Mouse (Mus musculus): ENCODE data around the gene Trpv6.

Trpv6 gene

DNA sequence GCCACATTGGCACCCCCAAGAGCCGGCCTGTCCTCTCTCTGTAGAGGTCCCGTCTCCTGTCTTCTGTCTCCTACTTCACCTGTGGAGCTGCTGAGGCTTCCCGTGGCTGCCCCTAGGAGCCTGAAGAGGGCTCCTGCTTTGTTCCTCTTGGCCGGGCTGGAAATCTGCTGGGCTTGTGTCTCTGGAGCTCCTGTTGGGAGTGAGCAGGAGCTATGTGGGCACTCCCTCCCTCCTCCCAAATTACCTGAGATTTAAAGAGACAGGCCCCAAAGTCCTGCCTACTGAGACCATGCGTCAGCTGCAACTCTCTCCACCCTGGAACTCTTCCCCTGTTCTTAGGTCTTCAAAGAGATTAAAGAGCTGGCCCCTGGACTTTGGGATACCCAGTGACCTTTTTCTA, at the start of gene Trpv6:
TSS of gene Trpv6 (minus strand) at position 228 of the 400 bp plus-strand sequence.
- no peak for DNase-seq (ENCODE audit: low read depth, low spot score)

DNA sequence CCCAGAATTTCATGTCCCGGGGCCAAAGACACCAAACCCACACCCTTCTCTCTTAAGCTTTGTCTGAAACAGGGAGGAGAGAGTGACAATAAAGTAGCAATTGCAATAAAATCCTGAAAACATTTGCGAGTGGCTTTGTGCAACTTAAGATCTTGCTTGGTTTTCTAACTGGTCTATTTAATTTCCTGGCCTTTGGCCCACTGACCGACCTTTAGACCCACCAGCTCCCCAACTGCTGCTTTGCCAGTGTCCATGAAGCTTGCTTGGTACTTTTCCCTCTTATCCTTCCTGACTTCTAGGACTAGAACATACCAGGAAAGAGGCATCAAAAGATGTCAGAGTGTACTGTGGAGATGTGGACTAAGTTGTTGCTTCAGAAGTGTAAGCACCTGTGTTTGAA, 49.4 kb upstream of the Trpv6 start:
- no peak for DNase-seq (ENCODE audit: low read depth, low spot score)

DNA sequence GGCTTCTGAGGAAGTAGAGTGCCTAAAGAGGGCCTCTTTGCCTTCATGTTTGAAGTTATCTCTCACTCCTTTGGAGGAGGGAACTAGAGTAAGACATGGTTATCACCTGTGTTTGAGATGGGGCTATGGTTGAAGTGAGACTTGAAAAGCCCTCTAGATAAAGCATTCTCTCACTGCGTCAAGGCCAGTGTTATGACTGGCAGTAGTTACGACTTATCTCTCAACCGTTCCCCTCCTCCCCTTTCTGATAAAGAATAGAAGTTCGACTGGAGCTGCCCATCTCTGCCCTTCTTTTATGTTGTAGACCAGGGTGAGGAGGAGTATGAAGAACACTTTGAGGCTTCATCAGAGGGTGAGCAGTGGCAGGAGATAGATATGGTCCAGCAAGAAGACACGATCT, 48.7 kb upstream of the Trpv6 start:
- DNase-seq (ENCODE audit: low read depth, low spot score): no peak

DNA sequence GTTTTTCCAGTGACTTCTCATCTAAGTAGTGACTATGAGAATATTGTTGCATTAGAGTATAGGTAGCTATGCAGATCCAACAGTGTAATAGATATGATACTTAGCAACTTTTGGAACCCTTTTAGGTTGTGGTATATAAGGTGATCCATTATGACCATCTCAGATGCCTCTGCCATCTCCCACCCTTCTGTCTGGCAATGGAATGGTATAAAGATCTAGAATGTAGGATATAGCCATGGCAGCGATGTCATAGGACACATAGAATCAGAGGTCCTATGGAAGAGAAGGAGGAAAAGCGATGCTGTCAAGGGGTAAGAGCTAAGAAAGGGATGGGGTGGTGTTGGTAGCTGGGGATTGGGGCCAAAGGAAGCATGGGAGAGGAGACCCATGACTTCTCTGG, 47.9 kb upstream of the Trpv6 start, which contains the start of gene Llcfc1:
TSS of gene Llcfc1 (plus strand) at position 301 of the 400 bp plus-strand sequence.
- no peak for DNase-seq (ENCODE audit: low read depth, low spot score)

DNA sequence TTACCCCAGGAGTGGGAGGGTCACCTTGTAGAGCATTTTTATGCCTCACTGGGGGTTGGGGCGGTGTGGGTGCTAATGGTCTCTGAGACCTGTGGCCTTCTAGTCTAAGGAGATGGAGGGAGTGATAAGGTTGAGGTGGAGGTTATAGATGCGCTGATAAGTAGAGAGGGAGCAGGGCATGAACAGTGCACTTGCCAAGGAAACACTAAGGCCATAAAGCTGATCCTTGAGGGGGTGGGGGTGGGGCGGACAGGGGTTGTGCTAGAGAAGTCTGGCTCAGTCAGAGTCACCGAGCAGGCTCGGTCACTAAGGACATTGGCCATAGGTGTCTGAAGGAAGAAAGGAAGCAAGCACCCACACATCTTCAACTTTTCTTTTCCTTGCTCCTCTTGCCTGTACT, 45.5 kb upstream of the Trpv6 start:
- no peak for DNase-seq (ENCODE audit: low read depth, low spot score)

DNA sequence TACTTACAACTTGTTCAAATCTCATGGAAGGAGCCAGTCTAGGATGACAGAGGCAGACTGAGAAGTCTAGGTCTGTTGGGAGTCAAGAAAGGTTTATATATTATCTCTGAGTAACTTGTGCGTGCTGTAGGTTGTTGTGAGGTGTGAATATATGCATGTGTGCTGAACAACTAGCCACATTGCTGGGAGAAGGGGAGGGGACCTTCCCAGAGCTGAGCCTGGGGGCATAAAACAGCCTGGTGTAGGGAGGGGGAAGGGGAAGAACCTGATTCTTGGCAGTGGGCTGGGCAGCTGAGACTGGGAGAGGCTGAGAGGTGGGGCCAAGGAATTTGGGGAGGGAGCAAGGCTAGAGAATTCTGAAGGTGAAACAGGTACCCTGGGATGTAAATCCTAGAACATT, 44.5 kb upstream of the Trpv6 start, which contains the start of gene Trpv5:
TSS of gene Trpv5 (minus strand) at position 101 of the 400 bp plus-strand sequence.
- DNase-seq (ENCODE audit: low read depth, low spot score): no peak

DNA sequence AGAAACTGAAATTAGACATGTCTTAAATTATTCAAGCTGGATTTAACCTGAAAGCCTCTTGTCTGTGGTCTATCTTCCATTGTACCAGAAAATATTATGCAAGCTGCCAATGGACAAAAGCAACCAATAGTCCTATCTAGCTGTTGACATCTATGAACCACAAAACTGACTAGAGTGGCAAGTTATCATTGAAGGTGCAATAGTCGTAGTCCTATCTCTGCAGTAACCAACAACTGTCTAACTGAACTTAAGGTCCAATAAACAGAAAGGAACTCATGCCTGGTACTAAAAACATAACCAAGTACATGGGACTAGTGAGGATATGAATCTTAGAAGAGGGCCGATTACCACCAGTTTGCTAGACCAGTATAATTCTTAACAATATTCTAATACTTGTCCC, 40.3 kb upstream of the Trpv6 start:
- DNase-seq (ENCODE audit: low read depth, low spot score): no peak

DNA sequence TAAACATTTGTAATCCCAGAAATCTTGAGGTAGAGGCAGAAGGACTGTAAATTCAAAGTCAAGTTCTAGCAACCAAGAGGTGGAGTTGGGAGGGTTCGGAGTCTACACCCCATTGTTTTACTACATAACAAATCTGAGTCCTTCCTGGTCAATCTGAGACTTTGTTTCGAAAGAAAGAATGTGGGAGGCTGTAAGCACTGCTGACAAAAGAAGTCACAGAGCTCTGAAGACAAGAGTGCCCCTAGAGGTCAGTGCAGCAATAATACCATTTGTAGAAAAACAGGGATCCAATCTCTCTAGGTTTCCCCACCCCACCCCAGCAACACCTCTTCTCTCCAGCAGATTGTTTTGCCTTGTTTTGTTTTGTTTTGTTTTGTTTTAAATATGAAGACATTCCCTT, 26.1 kb upstream of the Trpv6 start:
- DNase-seq (ENCODE audit: low read depth, low spot score): no peak

DNA sequence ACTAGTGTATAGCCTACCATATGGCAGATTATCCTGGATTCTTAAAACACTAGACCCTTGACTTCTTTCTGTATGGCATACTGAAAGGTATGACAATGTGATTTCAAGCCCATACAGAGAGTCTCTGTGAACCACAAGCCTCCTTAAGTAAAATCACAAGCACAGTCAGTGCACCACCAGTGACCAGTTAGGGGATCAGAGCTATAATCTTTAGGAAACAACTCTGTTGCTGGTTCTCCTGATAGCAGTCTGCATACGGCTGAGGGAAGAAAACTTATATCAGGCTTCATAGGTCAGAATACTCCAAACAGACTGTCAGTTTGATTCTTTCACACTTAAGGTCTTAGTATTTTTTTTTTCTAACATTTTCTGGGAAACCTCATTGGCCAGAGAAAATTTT, 22.3 kb upstream of the Trpv6 start:
- DNase-seq (ENCODE audit: low read depth, low spot score): no peak

DNA sequence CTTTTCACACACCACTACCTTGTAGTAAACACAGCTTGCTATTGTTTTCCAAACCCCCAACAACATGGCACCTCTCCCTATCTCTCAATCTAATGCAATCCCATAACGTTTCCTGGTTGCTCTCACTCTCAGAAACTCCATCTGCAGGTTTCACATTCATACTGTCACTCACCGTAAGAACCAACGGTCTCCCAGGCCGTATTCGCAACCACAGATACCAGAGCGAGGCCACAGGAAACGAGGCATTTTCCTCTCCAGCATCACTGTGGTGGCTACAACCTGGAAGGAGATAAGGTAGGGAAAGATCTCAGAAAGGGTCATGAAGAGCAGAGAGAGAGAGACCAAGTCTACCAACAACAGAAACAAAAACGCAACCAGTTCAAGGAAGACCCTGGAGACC, 18.4 kb upstream of the Trpv6 start:
- no peak for DNase-seq (ENCODE audit: low read depth, low spot score)

DNA sequence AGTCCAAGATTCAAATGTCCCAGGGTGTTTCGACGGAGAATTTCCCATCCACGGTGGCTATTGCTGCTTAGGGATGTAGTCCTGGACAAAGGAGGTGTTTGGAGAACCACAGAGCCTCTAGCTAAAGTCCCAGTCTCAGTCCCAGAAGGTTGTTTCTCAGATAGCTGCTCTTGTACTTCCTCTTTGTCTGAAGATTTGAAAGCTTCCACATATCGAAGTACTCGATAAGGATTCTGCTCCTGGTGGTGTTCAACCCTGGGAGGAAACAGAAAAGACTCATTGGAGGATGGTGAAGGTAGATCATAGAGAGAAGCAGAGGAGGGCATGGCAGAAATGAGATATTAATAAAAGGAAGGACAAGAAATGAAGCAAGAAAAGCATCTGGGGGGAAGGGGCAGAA, 17.0 kb upstream of the Trpv6 start:
- DNase-seq (ENCODE audit: low read depth, low spot score): no peak

DNA sequence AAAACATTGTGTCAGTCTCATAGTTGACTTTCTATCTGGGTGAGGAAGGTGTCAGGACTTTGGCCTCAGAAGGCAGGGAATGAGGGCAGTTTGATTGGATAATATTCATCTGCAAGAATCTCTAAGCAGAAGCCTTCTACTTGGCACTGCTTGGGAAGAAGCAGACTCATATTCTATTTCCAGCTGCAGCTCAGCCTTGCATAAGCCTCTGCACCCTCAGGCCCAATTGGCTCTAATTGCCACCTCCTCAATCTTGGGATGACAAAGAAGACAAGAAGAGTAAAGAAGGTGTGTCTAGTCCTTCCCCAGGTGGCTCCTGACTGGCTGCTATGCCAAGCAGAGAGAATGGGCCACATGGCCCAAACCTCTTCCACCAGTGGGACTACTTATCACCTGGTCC, 10.5 kb upstream of the Trpv6 start:
- no peak for DNase-seq (ENCODE audit: low read depth, low spot score)

DNA sequence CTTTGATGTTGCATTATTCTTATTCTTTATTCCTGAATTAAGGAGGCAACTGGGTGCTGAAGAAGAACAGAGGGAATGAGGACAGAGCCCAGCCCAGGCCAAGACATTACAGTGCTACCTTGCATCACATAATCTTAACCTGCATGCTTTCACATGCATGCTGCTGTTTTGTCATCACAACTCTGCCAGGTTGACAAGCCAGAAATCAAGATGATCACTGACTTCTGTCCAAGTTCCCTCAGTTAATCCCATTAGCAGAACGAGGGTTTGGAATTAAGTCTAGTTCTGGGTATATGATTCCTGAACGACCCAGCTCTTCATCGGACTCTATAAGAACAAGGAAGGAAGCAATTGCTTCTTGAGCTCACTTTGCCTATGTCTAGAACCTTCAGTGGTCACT, 10.0 kb upstream of the Trpv6 start:
- DNase-seq (ENCODE audit: low read depth, low spot score): no peak

DNA sequence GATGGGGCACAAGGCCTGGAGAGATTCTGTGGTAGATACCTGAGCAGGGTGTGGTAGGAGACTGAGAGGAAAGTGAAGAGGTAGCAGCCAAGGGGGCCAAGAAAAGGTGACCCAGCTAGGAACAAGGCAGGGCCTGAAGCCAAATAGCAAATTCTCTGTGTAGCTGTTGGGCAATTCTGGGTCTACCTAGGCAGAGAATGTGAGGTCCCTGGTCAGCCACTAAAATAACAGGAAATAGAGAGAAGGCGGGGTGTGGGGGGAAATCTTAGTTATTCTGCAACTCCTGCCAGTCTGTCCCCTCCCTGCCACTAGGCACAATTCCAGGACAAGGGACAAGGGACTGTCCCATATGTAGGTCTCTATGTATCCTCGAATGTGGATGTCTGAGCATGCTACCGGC, 7.0 kb upstream of the Trpv6 start:
- DNase-seq (ENCODE audit: low read depth, low spot score): no peak

DNA sequence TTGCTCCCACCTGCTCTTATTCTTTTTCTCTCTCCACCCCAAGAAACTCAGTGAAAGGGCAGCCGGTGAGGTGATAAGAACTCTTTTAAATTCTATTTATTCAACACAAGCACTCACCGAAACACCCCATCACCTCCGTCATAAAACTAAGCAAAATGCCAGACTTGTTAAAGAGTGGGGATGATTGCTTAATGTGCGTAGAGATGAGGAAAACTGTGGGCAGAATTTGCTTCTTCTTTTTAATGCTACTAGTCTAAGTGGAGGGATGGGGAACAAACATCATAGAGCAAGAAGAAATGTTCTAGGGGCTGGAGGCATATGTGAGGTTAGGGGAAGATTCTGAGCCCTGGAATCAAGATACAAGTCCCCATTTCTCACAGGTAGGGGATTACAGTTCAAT, 6.6 kb upstream of the Trpv6 start:
- no peak for DNase-seq (ENCODE audit: low read depth, low spot score)

DNA sequence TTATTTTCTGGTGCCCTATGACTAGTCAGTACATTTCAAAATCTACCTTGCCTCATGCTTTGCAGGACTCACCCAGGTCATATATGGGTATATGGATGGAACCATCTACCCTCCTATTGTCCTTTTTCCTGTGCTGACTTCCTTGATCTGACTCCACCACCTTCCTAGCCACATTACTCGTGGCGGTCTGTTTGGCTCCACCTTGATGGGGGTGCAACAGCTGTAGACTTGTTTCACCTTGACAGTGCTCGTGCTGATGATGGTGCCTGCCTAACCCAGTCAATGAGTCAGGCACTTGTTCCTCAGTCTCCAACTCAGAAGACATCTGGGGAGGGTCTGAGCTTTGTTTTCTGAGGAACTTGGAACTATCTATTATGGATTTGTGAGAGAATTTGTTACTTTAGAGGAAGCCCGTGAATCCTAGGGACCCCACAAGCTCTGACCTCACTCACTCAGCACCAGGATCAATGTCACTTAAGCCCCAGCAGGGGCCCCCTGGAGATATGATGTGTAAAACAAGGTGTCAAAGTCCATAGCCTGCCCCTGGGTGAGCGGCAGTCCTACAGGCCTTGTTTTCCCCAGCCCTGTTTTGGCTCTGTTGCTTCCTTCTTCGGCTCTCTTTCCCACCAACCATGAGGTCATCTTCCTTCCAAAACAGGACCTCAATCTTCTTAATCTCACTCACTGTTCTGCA, 5.1 kb upstream of the Trpv6 start:
- DNase-seq (ENCODE audit: low read depth, low spot score): no peak

DNA sequence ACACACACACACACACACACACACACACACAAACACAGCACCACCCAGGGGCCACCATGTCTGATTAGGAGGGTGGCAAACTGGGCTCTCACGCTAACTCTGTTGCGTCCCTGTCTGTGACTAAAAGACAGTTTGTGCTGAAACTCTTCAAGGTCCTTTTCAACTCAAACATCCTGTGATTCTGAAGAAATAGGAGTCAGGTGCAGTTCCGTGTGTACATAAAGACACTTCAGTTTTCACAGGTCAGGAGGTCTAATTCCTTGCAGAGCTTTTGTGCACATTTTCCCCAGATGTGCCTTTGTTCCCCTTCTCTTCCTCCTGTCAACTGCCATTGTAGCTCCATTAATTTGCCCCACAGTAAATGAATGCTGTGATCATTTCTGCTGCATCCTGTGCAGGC, 4.2 kb upstream of the Trpv6 start:
- DNase-seq (ENCODE audit: low read depth, low spot score): no peak

DNA sequence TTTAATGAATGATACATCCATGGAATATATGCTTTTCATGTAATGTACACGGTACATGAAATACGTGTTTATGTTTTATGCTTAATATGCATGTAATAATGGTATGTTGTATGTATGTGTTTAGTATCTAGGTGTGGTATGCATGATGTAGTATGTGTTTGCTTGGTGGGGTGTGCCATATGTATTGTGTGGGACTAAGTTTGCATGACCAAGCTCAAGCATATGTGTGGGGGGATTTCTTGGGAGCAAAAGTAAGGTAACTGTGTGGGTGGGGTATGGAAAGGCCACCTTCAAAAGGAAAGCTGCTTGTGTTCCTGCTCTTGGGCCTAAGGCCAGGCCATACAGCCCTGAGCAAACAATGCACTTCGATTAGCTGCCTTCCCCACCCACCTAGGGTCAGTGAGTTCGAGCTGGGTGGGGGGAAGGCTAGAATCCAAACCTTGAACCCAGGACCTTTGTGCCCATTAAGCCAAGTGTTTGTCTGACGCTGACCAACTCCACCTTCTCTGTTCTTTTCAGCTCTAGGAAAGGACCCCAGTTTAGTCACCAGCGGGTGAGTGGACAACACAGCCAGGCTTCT, 1.8 kb upstream of the Trpv6 start:
- DNase-seq (ENCODE audit: low read depth, low spot score): no peak

DNA sequence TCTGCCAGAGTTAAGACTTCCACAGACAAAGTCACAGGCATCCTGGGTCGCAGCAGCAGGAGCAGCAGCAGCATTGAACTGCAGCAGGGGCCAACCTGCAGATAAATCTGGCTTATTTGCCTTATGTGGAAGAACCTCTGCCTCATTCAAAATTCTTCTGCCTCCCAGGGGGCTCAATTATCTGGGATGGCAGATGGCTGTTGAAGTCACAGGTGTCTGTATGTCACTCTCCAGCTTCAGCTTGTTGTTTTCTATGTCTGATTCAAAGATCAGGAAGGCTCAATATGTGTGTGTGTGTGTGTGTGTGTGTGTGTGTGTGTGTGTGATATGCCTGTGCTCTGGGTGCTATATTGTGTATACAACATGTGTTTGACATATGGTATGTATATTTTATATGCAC, 1.2 kb upstream of the Trpv6 start:
- no peak for DNase-seq (ENCODE audit: low read depth, low spot score)

DNA sequence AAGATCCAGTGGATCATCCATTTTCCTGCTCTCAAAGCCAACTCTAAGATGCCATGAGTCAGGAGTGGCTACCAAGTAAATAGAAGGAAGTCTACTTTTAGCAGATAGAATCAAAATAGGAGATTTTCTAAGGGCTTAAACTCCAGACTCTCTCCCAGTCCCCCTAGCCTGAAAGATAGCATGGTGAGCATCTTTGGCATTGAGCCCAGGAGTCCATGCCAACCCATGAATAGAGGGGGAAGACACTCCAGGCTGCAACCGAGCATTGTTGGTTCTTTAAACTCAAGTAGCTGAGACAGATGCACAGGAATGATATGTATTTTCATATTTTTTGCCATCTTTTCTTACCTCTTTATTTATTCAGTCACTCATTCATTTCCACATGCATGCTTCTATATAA, 994 bp downstream of the Trpv6 start:
- no peak for DNase-seq (ENCODE audit: low read depth, low spot score)

DNA sequence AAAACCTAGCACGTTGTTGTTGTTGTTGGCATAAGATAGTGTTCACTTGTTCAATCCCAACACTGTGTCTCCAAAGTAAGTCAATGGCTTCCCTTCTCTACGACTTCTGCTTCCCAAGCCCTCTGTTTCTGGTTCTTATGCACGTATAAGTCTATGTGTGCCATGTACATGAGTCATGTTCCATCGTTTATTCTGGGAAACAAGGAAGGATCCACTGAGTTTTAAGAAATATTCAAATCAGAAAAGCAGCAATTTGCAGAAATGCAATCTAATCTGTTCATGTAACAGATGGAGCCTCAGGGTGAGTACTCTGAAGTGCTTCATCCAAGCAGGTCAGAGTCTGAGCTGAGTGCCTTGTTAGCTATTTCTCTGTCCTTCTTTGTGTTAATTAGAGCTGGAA, 4.7 kb downstream of the Trpv6 start:
- DNase-seq (ENCODE audit: low read depth, low spot score): no peak

DNA sequence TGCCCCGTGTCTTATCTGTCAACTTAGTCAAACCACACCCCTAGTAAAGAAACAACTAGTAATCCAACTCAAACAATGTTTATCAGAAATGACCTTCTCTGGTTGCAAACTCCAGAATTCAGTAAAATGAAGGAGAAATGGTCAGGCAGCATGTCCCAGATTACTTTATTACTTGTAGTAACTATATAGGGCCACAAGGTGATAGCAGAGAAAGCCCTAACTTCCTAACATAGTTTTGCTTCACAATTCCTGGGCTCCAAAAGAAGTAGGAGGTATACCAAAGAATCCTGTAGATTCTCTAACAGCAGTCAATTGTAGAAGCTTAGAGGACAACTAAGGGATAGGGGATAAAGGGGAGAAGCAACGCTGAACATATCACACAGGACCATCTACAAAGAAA, 5.4 kb downstream of the Trpv6 start:
- DNase-seq (ENCODE audit: low read depth, low spot score): no peak

DNA sequence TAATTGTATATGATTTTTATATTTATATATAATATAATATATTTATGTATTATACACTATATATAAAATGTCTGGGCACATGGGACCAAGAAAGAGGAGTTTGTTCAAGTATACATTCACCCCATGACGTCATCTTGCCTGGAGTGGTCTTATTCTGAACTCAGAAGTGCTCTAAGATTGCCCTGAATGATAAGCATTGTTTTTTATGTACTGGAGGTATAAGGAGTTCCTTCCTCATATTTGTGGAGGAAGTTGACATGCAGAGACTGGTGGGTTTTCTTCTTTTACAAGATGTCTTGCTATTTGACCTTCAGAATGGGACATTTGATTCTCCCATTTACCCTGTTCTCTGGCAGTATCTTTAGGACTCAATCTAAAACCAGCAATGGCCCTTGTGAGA, 8.0 kb downstream of the Trpv6 start:
- no peak for DNase-seq (ENCODE audit: low read depth, low spot score)

DNA sequence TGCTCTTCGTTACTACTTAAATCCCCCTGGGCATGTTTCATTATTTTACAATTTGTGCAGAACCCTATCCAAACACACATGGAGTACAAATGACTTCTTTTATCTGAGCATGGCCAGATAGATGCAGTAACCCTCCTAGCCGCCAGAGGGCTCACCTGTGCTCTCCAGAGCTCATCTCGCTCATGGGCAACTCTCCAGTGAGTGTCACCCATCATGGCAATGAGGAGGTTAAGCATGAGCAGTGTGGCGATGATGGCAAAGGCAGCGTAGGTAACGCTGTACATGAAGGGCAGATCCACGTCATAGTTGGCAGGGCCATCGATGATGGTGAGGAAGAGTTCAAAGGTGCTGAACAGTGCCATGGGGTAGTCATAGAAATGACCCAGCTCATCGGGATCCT, 13.5 kb downstream of the Trpv6 start:
- DNase-seq (ENCODE audit: low read depth, low spot score): no peak
